Mouse (Mus musculus) liver, postnatal 0 days (tissue): ENCODE data around the gene Rmi2.

Experiments
- CTCF ChIP-seq: sonication (generic); IDR thresholded peaks from 2 replicates; pipeline ENCODE4 v1.5.1; 2016; ENCODE audit warnings: antibody characterized with exemption, low read depth
- EP300 ChIP-seq: IDR thresholded peaks from 2 replicates; pipeline ENCODE4 v1.6.1; 2016; ENCODE audit warnings: antibody characterized with exemption, low read depth, mild to moderate bottlenecking

- TF ChIP-seq CTCF (no peak), EP300 (no peak)
Measured at GRCm38 (mm10) chr16:10925591-10926180, 90.8 kb downstream of the Rmi2 start.
